Mouse (Mus musculus) hindbrain, embryonic 12.5 days (tissue): ENCODE data around the gene Uba52. TPM values are rescaled to one million over a fixed set of nuclear protein-coding genes. Genes with fewer than 3 reads are reported as not detected.

ENCODE experiments used
- ATAC-seq: fragments of 200-750 bp; cut with Nextera tagmentation; 2 replicates; pipeline ENCODE4 v1.8.0; 2017; ENCODE audit warnings: moderate TSS enrichment; ENCODE audit not compliant: low FRiP score
- H3K27ac ChIP-seq: fragments of 300-500 bp; sonication (generic); 2 replicates; pipeline ENCODE4 v1.5.1; 2016; ENCODE audit warnings: mild to moderate bottlenecking
- H3K27me3 ChIP-seq: fragments of 300-500 bp; sonication (generic); 2 replicates; pipeline ENCODE4 v1.6.1; 2016; ENCODE audit warnings: mild to moderate bottlenecking
- H3K36me3 ChIP-seq: fragments of 300-500 bp; sonication (generic); 2 replicates; pipeline ENCODE4 v1.6.1; 2016; ENCODE audit warnings: mild to moderate bottlenecking
- H3K4me1 ChIP-seq: fragments of 300-500 bp; sonication (generic); 2 replicates; pipeline ENCODE4 v1.6.1; 2016
- H3K4me2 ChIP-seq: fragments of 300-500 bp; sonication (generic); replicated peaks from 2 replicates; pipeline ENCODE4 v1.6.1; 2016; ENCODE audit warnings: mild to moderate bottlenecking
- H3K4me3 ChIP-seq: fragments of 300-500 bp; sonication (generic); 2 replicates; pipeline ENCODE4 v1.5.1; 2016; ENCODE audit warnings: mild to moderate bottlenecking
- H3K9ac ChIP-seq: fragments of 300-500 bp; sonication (generic); 2 replicates; pipeline ENCODE4 v1.6.1; 2016; ENCODE audit warnings: mild to moderate bottlenecking, moderate library complexity
- H3K9me3 ChIP-seq: fragments of 300-500 bp; sonication (generic); replicated peaks from 2 replicates; pipeline ENCODE4 v1.6.1; 2016; ENCODE audit warnings: mild to moderate bottlenecking
- WGBS: fragments of 180-500 bp; shearing (Covaris S2); methylation state at CpG from one replicate; pipeline ENCODE4 v1.1.7; 2016; 5-methylcytosine and 5-hydroxymethylcytosine counted together
- polyA plus RNA-seq: library from polyadenylated mRNA; unstranded; fragments of >200 nt; fragmentation: Nextera tagmentation; extraction: Ambion mirVana; gene quantifications from 2 replicates; pipeline ENCODE4 v1.2.1, GENCODE M21; 2016

The Uba52 gene
- polyA plus RNA-seq, 1 experiment from 2014 or later: 755 TPM

DNA sequence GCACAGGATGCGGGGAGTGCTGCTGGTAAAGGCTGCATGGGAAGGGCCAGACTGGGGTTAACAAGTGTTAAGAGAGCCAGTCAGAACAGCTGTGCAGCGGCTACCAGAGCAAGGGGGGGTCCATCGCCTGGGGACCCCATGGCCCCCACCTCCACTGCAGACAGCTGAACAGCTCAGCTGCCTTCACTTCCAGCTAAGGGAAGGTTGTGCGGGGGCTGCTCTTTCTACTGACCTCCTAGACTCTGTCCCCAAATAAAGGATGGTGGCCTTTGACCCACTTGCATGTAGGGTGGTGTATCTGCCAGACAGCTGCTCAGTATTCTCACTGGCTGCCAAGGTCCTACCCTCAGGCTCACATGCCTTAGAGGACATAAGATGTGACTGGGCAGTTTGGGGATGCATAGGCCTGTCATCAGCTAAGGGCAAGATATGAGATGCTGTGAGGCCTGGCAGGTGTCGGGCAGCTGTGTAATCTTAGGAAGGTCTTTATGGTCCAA lies 43.3 kb downstream of the Uba52 start:
- peaks cover 3% of the 10 kb centered on the region; the same call in 1 of the 2 replicates for H3K36me3 ChIP-seq
- 67% methylated on average over 5 of the region's 5 CpGs for WGBS
- H3K9me3 ChIP-seq: no peaks in the 10 kb centered on the region
- H3K4me3 ChIP-seq: no peak overlapping the region
- H3K9ac ChIP-seq: no peak overlapping the region
- H3K27me3 ChIP-seq: no peaks in the 10 kb centered on the region
- H3K4me2 ChIP-seq: no peak overlapping the region
- peaks cover 12% of the 10 kb centered on the region for H3K4me1 ChIP-seq
- ATAC-seq: no peak
- H3K27ac ChIP-seq: no peak overlapping the region

DNA sequence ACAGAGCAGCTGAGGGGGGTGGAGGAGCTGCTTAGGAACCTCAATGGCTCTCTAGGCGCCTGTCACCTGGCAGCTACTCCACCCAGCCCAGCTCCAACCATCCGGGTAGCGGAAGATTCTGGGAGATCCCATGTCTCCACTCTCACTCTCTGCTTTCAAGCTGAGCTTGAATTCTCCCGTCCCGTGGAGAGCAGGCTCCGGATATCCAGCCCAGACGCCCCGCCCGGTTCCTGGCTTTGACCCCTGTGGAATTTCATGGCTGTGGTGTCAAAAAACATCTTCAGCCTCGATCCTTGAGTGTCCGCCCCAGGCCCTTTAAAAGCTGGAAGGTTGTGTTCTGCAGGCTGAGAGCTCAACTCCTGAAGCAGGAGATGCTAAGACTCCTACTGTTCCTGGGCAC lies 43.8 kb downstream of the Uba52 start:
- H3K9me3 ChIP-seq: no peaks in the 10 kb centered on the region
- no peak overlapping the region for H3K9ac ChIP-seq
- 75% methylated on average over 11 of the region's 11 CpGs for WGBS
- H3K36me3 ChIP-seq: peaks cover 3% of the 10 kb centered on the region; the same call in 1 of the 2 replicates
- H3K4me2 ChIP-seq: no peak overlapping the region
- no peaks in the 10 kb centered on the region for H3K27me3 ChIP-seq
- ATAC-seq: no peak
- H3K4me3 ChIP-seq: no peak overlapping the region
- peaks cover 12% of the 10 kb centered on the region for H3K4me1 ChIP-seq
- no peak overlapping the region for H3K27ac ChIP-seq

DNA sequence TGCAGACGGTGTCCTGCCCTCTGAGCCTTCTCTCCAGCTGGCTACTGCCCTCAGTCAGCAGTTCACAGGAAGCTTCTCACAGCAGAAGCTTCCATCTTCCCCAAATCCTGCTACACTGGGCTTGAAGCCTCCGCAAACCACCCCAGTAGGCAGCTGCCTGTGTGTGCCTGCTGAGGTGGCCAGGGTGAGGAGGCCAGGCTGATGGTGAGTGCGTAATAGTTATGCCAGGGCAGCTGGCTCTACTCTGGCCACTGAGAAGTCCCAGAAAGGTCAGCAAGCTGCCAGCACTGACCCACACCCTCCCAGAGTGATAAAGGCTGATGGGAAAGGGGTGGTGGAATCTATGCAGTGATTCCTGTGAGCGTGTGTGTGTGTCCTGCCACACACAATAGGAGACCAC lies 44.3 kb downstream of the Uba52 start:
- Histone ChIP-seq H3K9me3 (no peaks in the 10 kb centered on the region), H3K27me3 (no peaks in the 10 kb centered on the region)
- no peak for ATAC-seq

DNA sequence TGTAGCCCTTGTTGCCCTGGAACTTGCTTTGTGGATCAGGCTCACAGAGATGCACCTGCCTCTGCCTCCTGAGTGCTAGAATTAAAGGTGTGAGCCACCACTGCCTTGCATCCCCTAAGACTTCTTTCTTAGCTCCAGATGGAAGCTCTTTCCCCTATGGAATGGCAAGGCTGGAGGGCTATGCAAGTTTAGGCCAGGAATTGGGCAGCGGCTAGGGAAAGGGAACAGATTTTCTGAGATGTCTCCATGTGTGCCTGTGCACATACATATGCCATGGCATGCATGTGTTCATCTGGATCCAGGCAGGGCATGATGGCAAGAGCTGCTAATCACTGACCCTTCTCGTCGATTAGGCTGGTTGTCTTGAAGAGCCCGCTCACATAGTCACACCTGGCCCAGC lies 44.9 kb downstream of the Uba52 start:
- Histone ChIP-seq H3K27ac (no peak overlapping the region), H3K4me1 (peaks cover 12% of the 10 kb centered on the region), H3K27me3 (no peaks in the 10 kb centered on the region), H3K9ac (no peak overlapping the region), H3K4me2 (no peak overlapping the region), H3K9me3 (no peaks in the 10 kb centered on the region), H3K4me3 (no peak overlapping the region), H3K36me3 (peaks cover 3% of the 10 kb centered on the region; the same call in 1 of the 2 replicates)
- 96% methylated on average over 4 of the region's 4 CpGs for WGBS
- no peak for ATAC-seq

More for the DNA sequence above, 44.3 kb downstream of the Uba52 start:
- Histone ChIP-seq H3K36me3 (peaks cover 3% of the 10 kb centered on the region; the same call in 1 of the 2 replicates), H3K4me3 (no peak overlapping the region), H3K27ac (0 out of 2 replicates have a peak overlapping the region, but pooled peaks have one; percentile 30), H3K9ac (no peak overlapping the region), H3K4me1 (peaks cover 12% of the 10 kb centered on the region), H3K4me2 (no peak overlapping the region)
- WGBS: 84% methylated on average over 4 of the region's 4 CpGs

DNA sequence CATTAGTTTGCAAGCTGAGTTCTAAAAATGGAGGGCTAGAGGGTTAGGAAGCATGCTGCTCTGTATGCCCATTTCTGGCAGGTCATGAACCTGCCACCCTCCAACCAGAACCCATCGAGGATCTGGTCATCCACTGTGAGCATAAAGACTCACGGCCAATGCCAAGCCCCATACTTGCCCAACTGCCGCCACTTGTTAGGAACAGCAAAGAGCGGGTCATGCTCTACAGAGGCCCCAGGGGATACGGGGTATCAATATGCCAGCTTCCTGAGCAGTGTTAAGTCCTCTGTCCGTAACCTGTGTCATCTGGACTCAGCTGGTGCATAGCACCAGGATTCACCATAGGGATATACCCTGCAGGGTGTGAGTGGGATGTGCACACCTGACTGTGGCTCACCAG lies 46.4 kb downstream of the Uba52 start:
- 88% methylated on average over 6 of the region's 6 CpGs for WGBS
- no peaks in the 10 kb centered on the region for H3K27me3 ChIP-seq
- H3K4me3 ChIP-seq: no peak overlapping the region
- no peaks in the 10 kb centered on the region for H3K9me3 ChIP-seq
- H3K36me3 ChIP-seq: peaks cover 7% of the 10 kb centered on the region; the same call in 1 of the 2 replicates
- H3K9ac ChIP-seq: no peak overlapping the region
- H3K27ac ChIP-seq: no peak overlapping the region
- H3K4me2 ChIP-seq: no peak overlapping the region
- H3K4me1 ChIP-seq: peaks cover 12% of the 10 kb centered on the region
- no peak for ATAC-seq

DNA sequence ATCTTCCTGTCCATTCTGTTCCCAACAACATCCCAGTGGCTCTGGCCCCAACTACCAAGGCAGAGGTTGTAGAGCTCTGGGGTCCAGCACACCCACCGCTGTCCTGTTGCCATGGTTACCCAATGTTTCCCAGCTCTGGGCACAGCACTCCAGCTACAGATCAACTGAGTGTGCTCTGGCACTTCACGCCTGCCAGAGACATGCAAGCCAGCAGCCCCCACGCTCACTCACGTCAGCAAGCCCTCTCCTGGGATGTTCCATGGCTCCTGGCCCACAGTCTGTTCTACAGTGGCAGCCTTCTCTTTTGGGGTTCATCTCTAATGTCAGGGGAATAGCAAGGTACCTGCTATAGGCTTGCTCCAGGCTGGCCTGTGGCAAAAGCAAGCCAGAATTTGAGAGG lies 47.3 kb downstream of the Uba52 start:
- Histone ChIP-seq H3K4me3 (no peak overlapping the region), H3K4me1 (peaks cover 12% of the 10 kb centered on the region), H3K27ac (no peak overlapping the region), H3K36me3 (peaks cover 7% of the 10 kb centered on the region; the same call in 1 of the 2 replicates), H3K9me3 (no peaks in the 10 kb centered on the region), H3K9ac (no peak overlapping the region), H3K27me3 (no peaks in the 10 kb centered on the region), H3K4me2 (no peak overlapping the region)
- ATAC-seq: no peak
- 71% methylated on average over 4 of the region's 4 CpGs for WGBS

DNA sequence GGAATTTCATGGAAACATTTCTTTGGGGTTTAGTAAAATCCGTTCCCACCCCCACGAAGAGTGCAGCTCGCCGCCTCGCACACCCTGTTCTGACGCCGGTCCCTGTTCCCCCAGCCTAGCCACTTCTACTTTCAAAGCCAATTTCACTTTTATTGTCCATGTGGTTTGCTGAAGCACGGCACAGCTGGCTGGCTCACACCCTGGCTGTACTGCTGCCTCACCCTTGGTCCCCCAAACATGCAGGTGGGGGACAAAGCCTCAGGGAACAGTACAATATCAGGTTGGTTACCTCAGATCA lies 48.1 kb downstream of the Uba52 start:
- Histone ChIP-seq H3K4me2 (no peak overlapping the region), H3K9me3 (no peaks in the 10 kb centered on the region), H3K36me3 (peaks cover 7% of the 10 kb centered on the region; the same call in 1 of the 2 replicates), H3K27me3 (no peaks in the 10 kb centered on the region), H3K4me1 (peaks cover 12% of the 10 kb centered on the region), H3K4me3 (no peak overlapping the region), H3K27ac (no peak overlapping the region), H3K9ac (no peak overlapping the region)
- no peak for ATAC-seq
- 93% methylated on average over 8 of the region's 8 CpGs for WGBS

DNA sequence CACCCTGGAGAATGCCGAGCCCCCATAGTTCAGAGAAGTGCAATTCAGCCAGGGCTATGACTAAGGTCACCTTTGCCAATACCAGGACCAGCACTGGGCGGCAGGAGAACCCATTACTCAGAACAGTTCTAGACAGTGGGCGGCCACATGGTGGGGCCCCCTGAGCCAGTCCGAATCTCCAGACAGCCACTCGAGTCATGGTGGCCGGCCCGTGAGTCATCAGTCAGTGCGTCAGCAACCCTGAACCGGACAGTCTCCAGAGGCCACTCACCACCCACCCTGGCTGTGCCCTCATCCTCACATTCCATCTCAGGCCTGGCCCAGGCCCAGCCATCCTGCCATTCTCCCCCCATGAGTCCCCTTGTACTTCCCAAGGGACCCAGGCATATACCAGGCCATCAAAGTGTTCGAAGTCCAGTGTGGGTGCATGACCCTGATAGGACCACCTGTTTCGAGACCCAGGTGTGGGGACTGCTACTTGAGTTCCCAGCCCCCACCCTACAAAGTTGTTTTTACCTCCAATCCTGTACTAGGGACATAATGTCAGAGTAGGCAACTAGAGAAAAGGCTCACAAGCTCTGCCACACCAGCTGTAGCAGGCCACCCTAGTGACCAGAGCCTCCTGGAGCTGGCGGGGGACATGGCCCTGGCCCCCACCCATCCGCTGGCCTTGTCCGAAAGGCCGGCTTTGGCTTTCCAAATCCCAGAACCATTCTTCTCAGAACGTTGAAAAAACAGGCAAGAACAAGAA lies 48.7 kb downstream of the Uba52 start:
- Histone ChIP-seq H3K27ac (no peak overlapping the region), H3K27me3 (no peaks in the 10 kb centered on the region), H3K9ac (peak overlapping the region; percentile 27; the same call in 1 of the 2 replicates), H3K36me3 (peaks cover 7% of the 10 kb centered on the region; the same call in 1 of the 2 replicates), H3K9me3 (no peaks in the 10 kb centered on the region), H3K4me1 (peaks cover 7% of the 10 kb centered on the region; the same call in 1 of the 2 replicates), H3K4me3 (no peak overlapping the region), H3K4me2 (no peak overlapping the region)
- 89% methylated on average over 16 of the region's 16 CpGs for WGBS
- ATAC-seq: no peak

DNA sequence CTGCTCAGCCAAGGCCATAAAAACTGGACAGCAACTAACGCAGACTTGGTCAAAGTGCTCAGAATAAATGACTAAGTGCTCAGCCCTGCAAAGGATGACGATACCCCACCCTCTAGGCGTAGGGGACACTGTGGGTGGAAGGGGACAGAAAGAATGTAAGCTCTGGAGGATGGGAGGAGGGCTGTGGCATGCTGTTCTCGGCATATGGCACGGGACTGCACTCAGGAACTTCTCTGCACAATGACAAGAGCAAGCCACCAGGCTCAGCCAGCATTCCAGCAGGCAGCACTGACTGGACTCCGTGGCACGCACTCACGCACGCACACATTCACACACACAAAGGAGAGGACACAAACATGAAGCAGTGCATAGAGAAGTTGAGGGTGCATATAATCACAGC lies 50.0 kb downstream of the Uba52 start:
- WGBS: 82% methylated on average over 9 of the region's 9 CpGs
- Histone ChIP-seq H3K4me2 (no peak overlapping the region), H3K4me1 (0 out of 2 replicates have a peak, but pooled peaks cover 7% of the 10 kb centered on the region), H3K4me3 (no peak overlapping the region), H3K9me3 (no peaks in the 10 kb centered on the region), H3K36me3 (0 out of 2 replicates have a peak, but pooled peaks cover 4% of the 10 kb centered on the region), H3K27ac (no peak overlapping the region), H3K9ac (no peak overlapping the region), H3K27me3 (no peaks in the 10 kb centered on the region)
- no peak for ATAC-seq

DNA sequence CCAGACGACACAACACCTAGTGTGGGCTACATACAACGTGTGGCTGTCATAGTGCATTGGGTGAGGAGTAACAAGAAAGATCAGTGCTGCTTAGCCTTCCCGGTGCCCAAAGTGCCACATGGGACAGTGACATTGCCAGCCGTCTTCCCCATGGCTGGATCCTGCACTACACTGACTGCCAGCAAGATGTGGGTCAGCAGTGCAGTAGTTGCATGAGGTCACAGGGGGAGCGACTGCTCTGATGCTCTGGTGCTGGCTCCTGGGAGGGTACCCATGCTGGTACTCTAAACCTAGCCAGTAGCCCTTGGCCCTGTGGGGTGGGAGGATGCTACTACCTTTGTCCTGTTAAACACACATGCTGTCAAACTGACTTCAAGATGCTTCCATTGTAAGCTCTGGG lies 50.4 kb downstream of the Uba52 start:
- H3K4me1 ChIP-seq: 0 out of 2 replicates have a peak, but pooled peaks cover 7% of the 10 kb centered on the region
- no peak overlapping the region for H3K9ac ChIP-seq
- no peaks in the 10 kb centered on the region for H3K27me3 ChIP-seq
- H3K27ac ChIP-seq: no peak overlapping the region
- no peak overlapping the region for H3K4me3 ChIP-seq
- 0 out of 2 replicates have a peak, but pooled peaks cover 4% of the 10 kb centered on the region for H3K36me3 ChIP-seq
- H3K9me3 ChIP-seq: no peaks in the 10 kb centered on the region
- ATAC-seq: no peak
- H3K4me2 ChIP-seq: no peak overlapping the region
- WGBS: 90% methylated on average over 5 of the region's 5 CpGs

DNA sequence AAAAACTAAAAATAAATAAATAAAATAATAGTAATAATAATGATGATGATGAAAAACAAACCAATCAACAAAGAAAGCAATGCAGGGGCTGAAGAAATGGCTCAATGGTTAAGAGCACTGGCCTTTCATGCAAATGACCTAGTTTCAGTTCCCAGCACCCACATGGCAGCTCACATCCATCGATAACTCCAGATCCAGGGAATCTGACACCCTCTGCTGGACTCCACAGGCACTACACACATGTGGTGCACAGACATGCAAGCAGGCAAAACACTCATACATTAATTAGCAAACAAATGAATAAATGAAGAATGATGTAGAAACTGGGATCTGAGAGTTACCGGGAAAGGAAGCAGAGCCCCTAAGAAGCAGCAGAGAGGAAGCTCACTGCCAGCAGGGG lies 51.0 kb downstream of the Uba52 start:
- no peaks in the 10 kb centered on the region for H3K9me3 ChIP-seq
- H3K36me3 ChIP-seq: 0 out of 2 replicates have a peak, but pooled peaks cover 4% of the 10 kb centered on the region
- H3K4me1 ChIP-seq: 0 out of 2 replicates have a peak, but pooled peaks cover 7% of the 10 kb centered on the region
- H3K4me3 ChIP-seq: no peak overlapping the region
- no peak overlapping the region for H3K27ac ChIP-seq
- ATAC-seq: no peak
- 98% methylated on average over 2 of the region's 2 CpGs for WGBS
- no peak overlapping the region for H3K9ac ChIP-seq
- no peak overlapping the region for H3K4me2 ChIP-seq
- no peaks in the 10 kb centered on the region for H3K27me3 ChIP-seq

DNA sequence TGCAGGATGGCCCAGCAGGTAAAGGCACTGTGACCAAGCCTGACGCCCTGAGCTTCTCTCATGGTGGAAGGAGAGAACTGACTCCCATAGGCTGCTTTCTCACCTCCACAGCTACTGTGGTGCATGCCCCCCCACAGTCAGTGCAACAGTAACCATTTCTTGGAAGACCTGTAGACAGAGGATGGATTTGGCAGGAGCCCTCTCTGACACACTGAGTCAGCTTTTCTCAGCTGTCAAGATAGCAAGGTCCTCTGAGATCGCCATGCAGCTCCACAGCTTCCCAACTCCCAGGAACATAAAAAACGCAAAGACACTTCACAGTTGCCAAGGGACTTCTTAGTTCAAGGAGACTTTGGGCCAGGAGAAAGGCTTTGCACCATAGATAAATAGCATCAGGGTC lies 52.1 kb downstream of the Uba52 start:
- H3K4me1 ChIP-seq: 0 out of 2 replicates have a peak, but pooled peaks cover 3% of the 10 kb centered on the region
- no peak for ATAC-seq
- H3K9ac ChIP-seq: no peak overlapping the region
- no peak overlapping the region for H3K4me3 ChIP-seq
- H3K36me3 ChIP-seq: 0 out of 2 replicates have a peak, but pooled peaks cover 4% of the 10 kb centered on the region
- 91% methylated on average over 3 of the region's 3 CpGs for WGBS
- no peaks in the 10 kb centered on the region for H3K9me3 ChIP-seq
- no peak overlapping the region for H3K4me2 ChIP-seq
- H3K27me3 ChIP-seq: no peaks in the 10 kb centered on the region
- no peak overlapping the region for H3K27ac ChIP-seq
